Mouse (Mus musculus) urinary bladder, postnatal 36 days (tissue): ENCODE data around the gene Ms4a6c.
"Not testable (repeated sequence)": the region's sequence is repeated elsewhere in the genome, so short reads cannot be mapped to it uniquely, and the experiment has no call there.

Experiments used
- DNase-seq, 2 experiments: peaks; one replicate each; pipeline ENCODE4 v3.0.0; 2022; ENCODE audit warnings: low spot score in 2 of 2, mixed read lengths in 1 of 2

Gene Ms4a6c

GRCm38 (mm10) chr19:11501326-11501725 is 32.2 kb downstream of the Ms4a6c start:
- no peak for DNase-seq

- DNase-seq: no peak
These were observed 35.7 kb downstream of the Ms4a6c start for GRCm38 (mm10) chr19:11504857-11505256.

GRCm38 (mm10) chr19:11513458-11513857 is 44.3 kb downstream of the Ms4a6c start:
- DNase-seq: no peak

GRCm38 (mm10) chr19:11516246-11516645 is 47.1 kb downstream of the Ms4a6c start, which contains the start of gene Ms4a6b:
Gene Ms4a6b, plus strand, starts transcription at chr19:11516512.
- no peak for DNase-seq

- no peak for DNase-seq
These were observed 47.7 kb downstream of the Ms4a6c start for GRCm38 (mm10) chr19:11516845-11517244.

- DNase-seq: not testable (repeated sequence)
These were observed 48.2 kb downstream of the Ms4a6c start for GRCm38 (mm10) chr19:11517373-11517772.

GRCm38 (mm10) chr19:11518356-11518755 is 49.2 kb downstream of the Ms4a6c start:
- not testable (repeated sequence) for DNase-seq

- no peak for DNase-seq
These were observed 51.0 kb downstream of the Ms4a6c start for GRCm38 (mm10) chr19:11520146-11520545.
